Mouse (Mus musculus) intestine, embryonic 16.5 days (tissue): ENCODE results near the gene 1700030K09Rik. TPM values are rescaled to one million over a fixed set of nuclear protein-coding genes. Genes with fewer than 3 reads are reported as not detected.
A peak's percentile ranks its signal among the peaks of the same experiment; 100 is the strongest.

Experiments used
- ATAC-seq: fragments of 200-750 bp; cut with Nextera tagmentation; 2 replicates; pipeline ENCODE4 v1.8.0; 2017; ENCODE audit warnings: moderate TSS enrichment, moderate library complexity
- H3K27ac ChIP-seq: fragments of 300-500 bp; sonication (generic); 2 replicates; pipeline ENCODE4 v1.5.1; 2014; ENCODE audit warnings: mild to moderate bottlenecking, low read length
- H3K27me3 ChIP-seq: fragments of 300-500 bp; sonication (generic); replicated peaks from 2 replicates; pipeline ENCODE4 v1.6.1; 2014; ENCODE audit warnings: low read length, control low read depth, mixed read lengths; ENCODE audit not compliant: control insufficient read depth, insufficient read depth
- H3K36me3 ChIP-seq: fragments of 300-500 bp; sonication (generic); 2 replicates; pipeline ENCODE4 v1.6.1; 2014; ENCODE audit warnings: low read length, control low read depth; ENCODE audit not compliant: control insufficient read depth, insufficient read depth
- H3K4me1 ChIP-seq: fragments of 300-500 bp; sonication (generic); 2 replicates; pipeline ENCODE4 v1.6.1; 2014; ENCODE audit warnings: low read length, control low read depth, mixed read lengths; ENCODE audit not compliant: control insufficient read depth, insufficient read depth
- H3K4me2 ChIP-seq: fragments of 300-500 bp; sonication (generic); 2 replicates; pipeline ENCODE4 v1.6.1; 2014; ENCODE audit warnings: low read depth, low read length, control low read depth
- H3K4me3 ChIP-seq: fragments of 300-500 bp; sonication (generic); 2 replicates; pipeline ENCODE4 v1.5.1; 2014; ENCODE audit warnings: mild to moderate bottlenecking, low read length
- H3K9ac ChIP-seq: fragments of 300-500 bp; sonication (generic); 2 replicates; pipeline ENCODE4 v1.6.1; 2014; ENCODE audit warnings: low read depth, low read length
- H3K9me3 ChIP-seq: fragments of 300-500 bp; sonication (generic); 2 replicates; pipeline ENCODE4 v1.6.1; 2016; ENCODE audit warnings: low read length, control low read depth; ENCODE audit not compliant: control insufficient read depth
- WGBS: fragments of 180-500 bp; shearing (Covaris S2); extraction: QIAGEN DNeasy Blood & Tissue Kit; methylation state at CpG from one replicate; pipeline ENCODE4 v1.1.7; 2014; 5-methylcytosine and 5-hydroxymethylcytosine counted together
- microRNA-seq: library from miRNA; unstranded; fragments of <30 nt; microRNA quantifications from one replicate; pipeline ENCODE4, GENCODE M21; 2016
- polyA plus RNA-seq: library from polyadenylated mRNA; unstranded; fragments of >200 nt; fragmentation: Nextera tagmentation; extraction: Ambion mirVana; gene quantifications from 2 replicates; pipeline ENCODE4 v1.2.1, GENCODE M21; 2015

The 1700030K09Rik gene
- polyA plus RNA-seq, 1 experiment from 2014 or later: 11.5 TPM

- 88% methylated on average over 4 of the region's 4 CpGs for WGBS
- H3K4me2 ChIP-seq: no peak overlapping the region
- H3K9ac ChIP-seq: no peak overlapping the region
- peaks cover 15% of the 10 kb centered on the region for H3K4me1 ChIP-seq
- no peak for ATAC-seq
- no peak overlapping the region for H3K4me3 ChIP-seq
- peaks cover 17% of the 10 kb centered on the region for H3K36me3 ChIP-seq
- H3K27me3 ChIP-seq: no peaks in the 10 kb centered on the region
- H3K9me3 ChIP-seq: no peaks in the 10 kb centered on the region
- no peak overlapping the region for H3K27ac ChIP-seq
Measured at GRCm38 (mm10) chr8:72498527-72498926, 54.8 kb downstream of the 1700030K09Rik start.

GRCm38 (mm10) chr8:72499521-72500284 is 56.0 kb downstream of the 1700030K09Rik start:
- H3K27ac ChIP-seq: peak overlapping the region; percentile 60
- ATAC-seq: peak; percentile 72
- WGBS: 84% methylated on average over 2 of the region's 2 CpGs

GRCm38 (mm10) chr8:72500521-72500931 is 56.8 kb downstream of the 1700030K09Rik start:
- 82% methylated on average over 1 of the region's 1 CpGs for WGBS
- Histone ChIP-seq H3K4me1 (peaks cover 9% of the 10 kb centered on the region; the same call in 1 of the 2 replicates), H3K9ac (no peak overlapping the region), H3K36me3 (peaks cover 13% of the 10 kb centered on the region), H3K4me2 (no peak overlapping the region), H3K27ac (peak overlapping the region; percentile 60), H3K4me3 (no peak overlapping the region), H3K9me3 (no peaks in the 10 kb centered on the region), H3K27me3 (no peaks in the 10 kb centered on the region)
- 0 out of 2 replicates have a peak, but pooled peaks have one; percentile 2 for ATAC-seq

More at GRCm38 (mm10) chr8:72499521-72500284, 56.0 kb downstream of the 1700030K09Rik start:
- Histone ChIP-seq H3K4me1 (peaks cover 9% of the 10 kb centered on the region; the same call in 1 of the 2 replicates), H3K9ac (no peak overlapping the region), H3K4me3 (no peak overlapping the region), H3K4me2 (0 out of 2 replicates have a peak overlapping the region, but pooled peaks have one; percentile 11), H3K9me3 (no peaks in the 10 kb centered on the region), H3K36me3 (peaks cover 17% of the 10 kb centered on the region), H3K27me3 (no peaks in the 10 kb centered on the region)

GRCm38 (mm10) chr8:72504137-72504536 is 60.5 kb downstream of the 1700030K09Rik start:
- no peak for ATAC-seq
- Histone ChIP-seq H3K4me2 (no peak overlapping the region), H3K9ac (no peak overlapping the region), H3K27me3 (no peaks in the 10 kb centered on the region), H3K9me3 (no peaks in the 10 kb centered on the region), H3K4me3 (no peak overlapping the region), H3K4me1 (peaks cover 9% of the 10 kb centered on the region; the same call in 1 of the 2 replicates), H3K27ac (no peak overlapping the region), H3K36me3 (no peaks in the 10 kb centered on the region)

GRCm38 (mm10) chr8:72504637-72505314 is 61.1 kb downstream of the 1700030K09Rik start:
- Histone ChIP-seq H3K9ac (no peak overlapping the region), H3K4me3 (no peak overlapping the region), H3K4me2 (no peak overlapping the region), H3K9me3 (no peaks in the 10 kb centered on the region), H3K36me3 (no peaks in the 10 kb centered on the region), H3K4me1 (peaks cover 12% of the 10 kb centered on the region; the same call in 1 of the 2 replicates), H3K27me3 (no peaks in the 10 kb centered on the region), H3K27ac (no peak overlapping the region)
- ATAC-seq: no peak

GRCm38 (mm10) chr8:72507505-72507904 is 63.8 kb downstream of the 1700030K09Rik start:
- Histone ChIP-seq H3K27me3 (no peaks in the 10 kb centered on the region), H3K4me2 (no peak overlapping the region), H3K4me3 (no peak overlapping the region), H3K9ac (no peak overlapping the region), H3K27ac (no peak overlapping the region), H3K4me1 (peaks cover 9% of the 10 kb centered on the region), H3K9me3 (no peaks in the 10 kb centered on the region), H3K36me3 (no peaks in the 10 kb centered on the region)
- ATAC-seq: no peak
- 83% methylated on average over 1 of the region's 1 CpGs for WGBS

Small RNA genes within 50 kb of the gene (microRNA-seq; reads per million reads assigned to microRNA genes)
- 0.91 reads per million for gene Mir7068

Other genes starting within 250 kb of the 1700030K09Rik start
- not detected in 2 replicates for gene Cib3, start 231.0 kb upstream of the 1700030K09Rik start, polyA plus RNA-seq
- not detected in 2 replicates for gene Gm11034, start 230.2 kb upstream of the 1700030K09Rik start, polyA plus RNA-seq
- 71.7 and 76.3 TPM in 2 replicates for gene Fam32a, start 224.2 kb upstream of the 1700030K09Rik start, polyA plus RNA-seq
- 105 and 106 TPM in 2 replicates for gene Ap1m1, start 203.9 kb upstream of the 1700030K09Rik start, polyA plus RNA-seq
- 14.3 and 18.9 TPM in 2 replicates for gene Gm10282, start 138.6 kb upstream of the 1700030K09Rik start, polyA plus RNA-seq
- gene Klf2, start 124.8 kb upstream of the 1700030K09Rik start, polyA plus RNA-seq: 3.6 and 5.1 TPM in 2 replicates
- gene Eps15l1, start 22.4 kb upstream of the 1700030K09Rik start, polyA plus RNA-seq: 41.9 and 42.5 TPM in 2 replicates
- 1.4 and 1.5 TPM in 2 replicates for gene Calr3, start within 50 bp of the 1700030K09Rik start, polyA plus RNA-seq
- gene Cherp, start 31.3 kb downstream of the 1700030K09Rik start, polyA plus RNA-seq: 46.0 and 47.9 TPM in 2 replicates
- 7.9 and 8.2 TPM in 2 replicates for gene Slc35e1, start 48.7 kb downstream of the 1700030K09Rik start, polyA plus RNA-seq
- 13.5 and 14.2 TPM in 2 replicates for gene Med26, start 104.4 kb downstream of the 1700030K09Rik start, polyA plus RNA-seq
- 114 and 121 TPM in 2 replicates for gene Smim7, start 127.2 kb downstream of the 1700030K09Rik start, polyA plus RNA-seq
- gene Tmem38a, start 128.2 kb downstream of the 1700030K09Rik start, polyA plus RNA-seq: 12.1 and 12.2 TPM in 2 replicates
- 0.09 and 0.12 TPM in 2 replicates for gene Nwd1, start 202.8 kb downstream of the 1700030K09Rik start, polyA plus RNA-seq